Mouse (Mus musculus) right cerebral cortex, adult 2 months (tissue): ENCODE data around the gene Cmip.

ENCODE experiments used
- DNase-seq, 2 experiments: peaks; one replicate each; pipeline ENCODE4 v3.0.0; 2021 to 2022; ENCODE audit warnings: low spot score in 2 of 2

Cmip gene

DNA sequence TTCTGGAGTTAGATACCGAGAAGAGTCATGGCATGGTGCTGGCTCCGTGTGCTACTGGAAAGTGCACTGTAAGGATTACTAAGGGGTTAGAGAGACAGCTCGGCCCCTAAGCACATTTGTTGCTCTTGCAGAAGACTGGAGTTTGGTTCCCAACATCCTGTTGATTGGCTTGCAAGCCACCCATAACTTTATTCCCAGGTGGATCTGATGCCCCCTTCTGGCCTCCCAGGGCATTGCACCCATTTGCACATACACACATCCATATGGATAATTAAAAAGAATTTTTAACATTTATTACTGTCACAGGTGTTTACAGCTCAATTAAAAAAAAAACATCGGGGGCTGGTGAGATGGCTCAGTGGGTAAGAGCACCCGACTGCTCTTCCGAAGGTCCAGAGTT, 207.7 kb downstream of the Cmip start:
- peak in 1 of 2 experiments; percentile 47 for DNase-seq

DNA sequence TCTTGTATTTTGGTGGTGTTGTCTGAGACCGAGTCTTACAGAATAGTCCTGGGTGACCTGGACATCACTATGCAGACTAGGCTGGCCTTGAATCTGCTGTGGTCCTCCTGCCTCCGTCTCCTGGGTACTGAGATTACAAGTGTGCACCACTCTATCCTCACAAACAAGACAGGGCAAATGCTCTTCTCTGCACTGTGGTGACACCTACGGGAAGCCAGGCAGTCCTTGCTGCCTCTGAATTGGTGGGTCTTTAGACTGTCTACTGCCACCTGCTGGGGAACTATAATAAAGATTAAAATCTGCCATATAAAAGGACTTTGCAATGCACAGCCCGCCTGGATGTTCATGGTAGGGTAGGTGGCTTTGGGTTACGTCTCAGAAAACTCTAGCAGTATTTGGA, 208.4 kb downstream of the Cmip start:
- peak in 1 of 2 experiments; percentile 67 for DNase-seq

DNA sequence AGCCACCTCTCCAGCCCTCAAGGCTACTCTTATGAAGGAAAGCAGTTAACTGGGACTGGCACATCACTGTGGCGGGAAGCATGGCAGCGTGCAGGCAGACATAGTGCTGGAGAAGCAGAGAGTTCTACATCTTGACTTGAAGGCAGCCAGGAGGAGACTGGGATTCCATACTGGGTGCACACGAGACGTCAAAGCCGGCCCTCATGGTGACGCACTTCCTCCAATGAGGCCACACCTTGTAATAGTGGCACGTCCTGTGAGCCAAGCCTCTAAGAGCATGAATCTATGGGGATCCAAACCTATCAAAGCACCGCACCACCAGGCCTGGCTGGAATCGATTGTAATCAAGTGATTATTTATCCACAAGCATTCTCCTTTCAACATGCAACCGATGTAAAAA, 210.6 kb downstream of the Cmip start:
- DNase-seq, result no peak

DNA sequence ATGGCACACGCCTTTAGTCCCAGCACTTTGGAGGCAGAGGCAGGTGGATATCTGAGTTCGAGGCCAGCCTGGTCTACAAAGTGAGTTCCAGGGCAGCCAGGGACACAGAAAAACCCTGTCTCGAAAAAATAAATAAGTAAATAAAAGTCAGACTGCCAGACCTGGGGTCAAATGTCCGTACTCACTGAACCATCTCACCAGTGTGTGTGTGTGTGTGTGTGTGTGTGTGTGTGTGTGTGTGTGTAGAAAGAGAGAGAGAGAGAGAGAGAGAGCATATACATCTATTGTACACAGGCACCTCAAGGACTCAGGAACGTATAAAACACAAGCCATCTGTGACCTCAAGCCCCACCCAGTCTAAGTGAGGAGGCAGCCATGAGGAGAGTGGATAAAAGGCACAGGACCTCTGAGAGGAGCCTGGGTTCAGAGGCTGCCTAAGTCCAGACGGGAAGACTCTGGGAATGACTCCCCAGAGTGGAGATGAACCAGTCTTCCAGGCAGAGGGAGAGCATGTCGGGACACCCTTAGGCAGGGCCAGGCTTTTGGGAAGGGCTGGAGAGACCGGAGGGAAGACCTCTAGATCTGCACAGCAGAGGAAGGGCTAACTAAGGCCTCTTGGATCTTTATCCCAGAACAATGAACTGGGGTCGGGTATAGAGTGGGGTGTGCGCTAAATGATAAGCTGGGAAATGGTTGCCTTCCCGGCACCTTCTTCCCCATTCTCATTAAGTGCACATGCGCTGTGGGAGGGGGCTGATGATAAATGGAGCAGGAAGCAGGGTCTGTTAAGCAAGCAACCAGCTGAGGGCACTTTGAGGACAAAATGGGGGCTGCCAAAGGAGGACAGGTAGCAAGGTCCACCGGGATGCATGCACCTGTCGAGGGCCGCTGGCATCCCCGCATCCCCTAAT, 212.8 kb downstream of the Cmip start:
- no peak for DNase-seq

DNA sequence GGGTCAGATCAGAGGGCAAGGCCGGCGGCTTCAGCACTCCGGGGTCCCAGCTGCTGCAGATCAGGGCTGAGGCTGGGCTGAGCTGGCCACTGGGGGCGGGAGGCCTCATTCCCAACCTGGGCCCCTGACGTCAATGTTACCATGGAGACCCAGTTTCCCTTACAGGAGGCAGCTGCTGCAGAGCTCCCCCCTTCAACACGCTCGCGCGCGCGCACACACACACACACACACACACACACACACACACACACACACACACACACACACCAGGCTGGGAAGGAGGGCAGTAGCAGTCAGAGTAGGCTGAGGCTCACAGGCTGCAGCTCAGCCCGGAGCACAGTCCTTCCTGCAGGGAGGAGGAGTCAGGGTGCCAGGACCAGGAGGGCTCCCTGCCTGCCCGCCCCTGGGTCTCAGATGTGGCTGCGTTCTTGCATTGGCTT, 213.5 kb downstream of the Cmip start:
- DNase-seq, result peak; percentile 90 to 91

DNA sequence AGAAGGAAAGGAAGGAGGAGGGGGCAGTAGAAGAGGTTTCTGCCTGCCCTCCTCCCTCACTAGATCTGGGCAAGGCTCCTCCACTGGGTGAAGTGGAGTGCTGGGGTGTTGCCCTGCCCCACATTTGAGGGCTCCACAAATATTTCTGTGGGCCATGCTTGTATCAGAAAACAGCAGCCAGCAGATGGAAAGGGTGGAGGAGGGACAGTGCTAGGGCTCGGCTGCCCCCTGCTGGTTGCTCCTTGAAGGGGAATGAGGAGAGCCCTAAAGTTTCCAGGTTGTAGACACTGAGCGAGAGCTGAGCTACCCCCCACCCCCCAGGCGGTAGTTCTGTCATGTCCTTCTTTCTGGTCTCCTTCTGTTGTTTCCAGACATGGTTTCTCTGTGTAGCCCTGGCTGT, 214.3 kb downstream of the Cmip start:
- DNase-seq, result peak; percentile 80 to 85

DNA sequence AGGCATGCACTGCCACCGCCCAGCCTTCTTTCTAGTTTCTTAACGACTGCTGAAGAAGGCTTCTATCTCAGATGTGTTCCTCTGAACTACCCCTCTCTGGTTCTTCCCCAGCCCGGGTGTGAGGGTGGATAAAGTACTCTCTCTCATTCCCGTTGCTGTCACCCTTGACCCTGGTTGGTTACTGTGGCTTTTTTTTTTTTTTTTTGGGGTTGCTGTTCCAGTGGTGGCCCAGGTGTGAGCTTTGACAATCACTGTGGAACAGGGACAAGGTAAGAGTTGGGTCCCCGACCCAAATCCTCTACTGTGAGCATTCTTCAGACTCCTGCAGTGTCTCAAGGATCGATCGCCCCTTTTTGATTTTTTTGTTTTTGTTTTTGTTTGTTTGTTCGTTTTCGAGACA, 214.8 kb downstream of the Cmip start:
- DNase-seq, result no peak

DNA sequence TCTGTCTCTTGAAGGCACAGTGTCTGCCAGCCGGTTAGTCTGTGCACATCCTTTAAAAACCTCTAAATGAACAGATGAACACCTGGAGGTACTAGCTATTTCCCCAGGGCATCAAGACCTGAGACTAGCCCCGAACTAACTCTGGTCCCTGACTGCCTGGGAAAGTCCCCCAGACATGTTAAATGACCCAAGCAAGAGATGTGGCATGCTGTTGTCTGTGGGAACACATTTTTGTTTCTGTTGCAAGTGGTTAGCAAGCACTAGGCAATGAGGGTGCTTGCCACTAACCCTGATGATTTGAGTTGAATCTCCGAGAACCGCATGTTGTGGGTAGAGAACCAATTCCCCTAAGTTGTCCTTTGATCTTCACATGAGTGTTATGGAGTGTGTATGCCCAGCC, 215.5 kb downstream of the Cmip start:
- no peak for DNase-seq

DNA sequence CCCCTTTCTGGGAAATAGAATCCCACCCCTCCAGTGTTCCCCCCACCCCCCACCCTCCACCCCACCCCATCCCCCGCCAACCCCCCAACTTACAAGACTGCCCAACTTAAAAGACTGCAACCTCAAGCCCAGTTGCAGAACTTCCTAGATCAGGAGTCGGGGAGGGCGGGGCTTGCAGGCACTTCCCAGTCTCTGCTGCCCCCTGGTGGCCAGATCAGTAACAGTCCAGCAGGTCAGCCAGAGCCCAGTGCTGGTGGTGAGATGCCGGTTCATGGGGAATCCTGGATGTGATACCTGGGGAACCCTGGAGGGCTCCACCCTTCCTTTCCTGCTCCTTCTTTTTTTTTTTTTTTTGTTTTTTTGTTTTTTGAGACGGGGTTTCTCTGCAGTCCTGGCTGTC, 218.1 kb downstream of the Cmip start:
- peak; percentile 92 to 95 for DNase-seq

DNA sequence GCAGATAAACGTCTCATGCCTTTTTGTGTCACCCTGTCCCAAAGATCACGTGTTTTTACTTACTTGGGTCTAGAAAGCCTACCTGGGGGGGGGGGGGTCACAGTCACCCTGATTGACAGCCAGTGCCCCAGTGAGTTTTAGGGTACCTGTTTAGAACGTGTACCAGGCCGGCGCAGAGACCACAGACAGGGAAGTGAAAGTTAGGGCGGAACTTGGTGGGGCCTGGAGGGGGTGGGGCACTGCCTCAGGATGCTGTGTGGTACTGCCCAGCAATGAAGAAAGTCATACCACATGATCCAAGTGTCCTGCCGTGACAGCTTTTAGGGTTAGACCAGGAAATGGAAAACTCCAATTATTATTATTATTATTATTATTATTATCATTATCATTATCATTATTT, 219.0 kb downstream of the Cmip start:
- DNase-seq, result no peak

DNA sequence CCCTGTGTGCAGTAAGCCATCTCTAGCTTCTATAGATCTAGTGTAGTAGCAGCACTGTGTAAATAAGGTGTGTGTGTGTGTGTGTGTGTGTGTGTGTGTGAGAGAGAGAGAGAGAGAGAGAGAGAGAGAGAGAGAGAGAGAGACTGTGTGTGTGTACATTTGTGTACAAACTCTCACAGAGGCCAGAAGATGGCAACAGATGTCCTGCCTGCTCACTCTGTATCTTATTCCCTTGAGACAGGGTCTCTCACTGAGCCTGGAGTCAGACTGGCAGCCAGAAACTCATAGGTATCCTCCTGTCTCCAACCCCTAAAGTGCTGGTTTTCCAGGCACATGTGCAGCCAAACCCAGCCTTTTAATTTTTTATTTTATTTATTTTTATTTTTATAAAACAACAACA, 221.2 kb downstream of the Cmip start:
- DNase-seq, result no peak

DNA sequence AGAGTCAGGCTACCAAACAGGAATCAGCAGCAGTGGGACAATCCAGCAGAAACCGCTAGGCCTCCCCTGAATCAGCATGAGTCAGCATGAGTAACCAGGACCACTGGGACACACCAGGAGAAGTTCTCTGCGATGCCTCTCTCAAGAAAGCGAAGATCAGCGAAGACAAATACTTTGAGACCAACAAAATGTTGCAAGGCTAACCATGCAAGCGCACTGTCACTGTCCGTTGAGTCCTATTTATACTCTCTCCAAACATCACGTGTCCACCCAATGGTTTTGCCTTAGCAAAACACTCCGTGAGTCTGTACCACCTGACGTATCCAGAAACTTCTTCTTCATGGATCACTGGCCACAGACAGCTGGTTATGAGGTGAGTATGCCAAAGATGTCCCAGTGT, 223.1 kb downstream of the Cmip start:
- DNase-seq, result no peak

DNA sequence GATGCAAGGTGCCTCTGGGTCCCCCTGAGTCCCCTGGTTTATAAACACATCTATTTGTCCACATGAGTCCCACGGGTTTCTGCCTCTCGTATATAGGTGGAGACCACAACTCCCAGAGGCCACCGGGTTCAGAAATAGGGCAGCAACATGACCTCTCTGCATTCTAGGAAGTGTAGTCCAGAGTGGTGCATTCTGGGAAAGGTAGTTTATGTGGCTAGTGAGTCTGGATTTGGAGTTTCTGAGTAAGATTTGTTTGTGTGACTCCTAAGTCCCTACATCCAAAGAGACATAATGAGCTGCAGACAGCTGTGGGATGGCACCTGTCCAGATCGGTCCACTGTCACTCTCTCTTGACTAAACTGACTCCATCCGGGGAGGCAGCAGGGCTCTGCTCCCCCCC, 223.7 kb downstream of the Cmip start:
- no peak for DNase-seq

DNA sequence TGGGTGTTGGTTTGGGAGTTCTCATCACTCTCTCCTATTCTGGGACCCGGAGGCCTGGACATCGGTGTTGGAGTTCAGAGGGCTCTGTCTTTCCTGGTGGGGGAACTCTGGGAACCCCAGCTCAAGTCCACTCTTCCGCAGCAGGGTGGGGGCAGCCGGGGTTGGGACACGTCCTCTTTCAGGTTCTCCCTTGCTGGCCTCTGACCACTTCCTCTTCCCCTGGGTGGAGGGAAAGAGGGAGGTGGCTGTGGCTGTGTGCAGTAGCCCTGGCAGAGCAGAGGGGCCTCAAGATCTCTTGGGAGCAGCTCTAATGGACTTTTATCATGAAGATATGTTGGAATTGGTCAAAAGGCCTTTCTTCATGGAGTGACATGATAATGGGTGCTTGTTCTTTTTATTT, 225.0 kb downstream of the Cmip start:
- no peak for DNase-seq

DNA sequence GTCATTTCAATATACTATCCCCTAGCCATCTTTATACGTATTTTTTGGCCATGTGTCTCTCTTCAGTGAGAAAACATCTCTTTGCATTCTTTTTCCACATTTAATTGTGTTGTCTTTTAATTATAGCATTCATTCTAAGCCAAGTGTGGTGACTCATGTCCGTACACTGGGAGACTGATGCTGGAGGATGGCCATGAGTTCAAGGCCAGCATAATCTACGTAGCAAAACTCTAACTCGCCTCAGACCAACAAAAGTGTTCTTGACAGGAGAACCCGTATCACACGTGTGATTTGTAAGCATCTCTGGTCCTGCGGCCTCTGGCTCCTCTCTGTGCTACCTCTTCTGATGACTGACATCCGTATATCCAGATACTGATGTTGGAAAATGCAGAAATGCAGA, 227.9 kb downstream of the Cmip start:
- DNase-seq, result no peak

DNA sequence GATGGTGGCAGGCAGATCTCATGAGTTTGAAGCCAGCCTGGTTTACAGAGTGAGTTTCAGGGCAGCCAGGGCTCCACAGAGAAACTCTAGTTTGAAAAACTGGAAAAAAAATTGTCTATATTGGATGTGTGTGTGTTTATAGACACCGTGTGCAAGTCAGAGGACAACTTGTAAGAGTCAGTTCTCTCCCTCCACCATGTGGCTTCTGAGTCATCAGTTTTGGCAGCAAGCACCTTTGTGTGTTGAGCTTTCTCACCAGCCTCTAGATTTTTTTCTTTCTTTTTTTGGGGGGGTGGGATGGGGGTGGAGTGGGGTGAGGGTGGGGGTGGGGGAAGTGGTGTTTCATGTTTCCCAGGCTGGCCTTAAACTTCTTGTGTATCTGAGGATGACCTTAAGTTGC, 228.5 kb downstream of the Cmip start:
- no peak for DNase-seq

DNA sequence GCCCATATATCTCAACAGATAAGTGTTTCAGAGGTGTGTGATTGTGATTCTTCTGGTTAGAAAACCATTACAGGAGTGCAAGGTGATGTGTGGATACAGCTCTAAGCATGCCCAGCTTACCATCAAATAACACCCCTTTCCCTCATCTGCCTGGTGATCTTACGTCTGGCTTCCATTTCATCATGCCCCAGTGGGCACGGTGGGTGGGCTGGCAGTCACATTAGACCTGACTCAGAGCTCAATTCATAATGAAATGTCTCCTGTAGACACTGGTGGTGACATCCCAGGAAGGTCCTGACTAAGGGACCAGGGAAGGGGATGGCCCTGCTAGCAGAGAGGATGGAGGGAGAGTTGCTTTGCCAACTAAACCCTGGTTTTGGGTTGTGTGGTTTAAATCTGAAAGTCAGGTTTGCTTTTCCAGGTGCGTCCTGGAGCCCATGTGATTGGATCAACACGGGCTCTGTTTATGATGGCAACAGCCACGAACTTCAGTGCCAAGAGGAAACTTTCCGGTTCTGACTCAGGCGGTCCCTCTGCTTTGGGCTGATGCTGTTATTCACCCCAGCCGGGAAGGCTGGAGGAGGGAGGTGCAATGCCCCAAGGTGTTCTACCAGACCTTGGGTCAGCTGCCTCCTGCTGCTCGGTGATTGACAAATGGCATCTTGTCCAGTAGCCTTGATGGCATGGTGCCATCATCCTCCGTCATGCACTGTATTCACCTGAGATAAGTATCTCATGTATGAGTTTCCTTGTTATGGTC, 231.6 kb downstream of the Cmip start:
- DNase-seq, result no peak

DNA sequence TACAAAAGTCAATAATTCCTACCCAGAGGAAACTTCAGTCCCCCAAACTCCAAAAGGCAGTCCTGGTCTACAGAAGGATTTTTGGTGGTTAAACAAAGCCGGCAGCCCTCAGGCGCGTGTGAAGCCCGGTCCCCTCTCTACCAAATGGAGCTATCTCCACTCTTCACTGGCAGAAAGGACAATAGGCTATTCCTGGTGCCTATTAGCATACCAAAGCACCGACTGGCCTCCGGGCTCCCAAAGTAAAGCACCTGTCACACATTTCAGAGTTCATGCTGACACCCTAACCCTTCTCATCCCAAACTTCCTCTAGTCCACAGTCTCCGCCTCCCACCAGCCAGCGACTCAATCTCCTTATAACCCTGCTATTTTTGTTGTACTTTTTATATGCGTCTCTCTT, 236.7 kb downstream of the Cmip start:
- DNase-seq, result no peak

DNA sequence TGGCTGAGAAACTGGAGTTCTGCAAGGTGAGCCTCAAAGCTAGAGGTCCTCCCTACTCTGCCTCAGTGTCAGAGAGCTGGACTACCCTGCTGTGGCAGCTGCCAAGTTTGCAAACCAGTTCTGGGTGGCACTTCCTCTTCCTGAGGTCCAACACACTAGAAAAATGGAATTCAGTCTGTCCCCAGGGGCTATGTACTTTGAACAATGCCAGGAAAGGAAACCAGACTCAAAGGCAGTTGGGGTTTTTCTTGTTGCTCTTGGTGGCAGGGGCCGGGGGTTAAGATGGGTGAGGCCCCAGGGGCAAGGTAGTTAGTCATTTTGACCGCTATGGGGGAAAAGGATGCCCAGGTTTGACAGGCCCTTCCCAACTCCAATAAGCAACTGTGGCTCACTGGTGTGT, 238.0 kb downstream of the Cmip start:
- no peak for DNase-seq

DNA sequence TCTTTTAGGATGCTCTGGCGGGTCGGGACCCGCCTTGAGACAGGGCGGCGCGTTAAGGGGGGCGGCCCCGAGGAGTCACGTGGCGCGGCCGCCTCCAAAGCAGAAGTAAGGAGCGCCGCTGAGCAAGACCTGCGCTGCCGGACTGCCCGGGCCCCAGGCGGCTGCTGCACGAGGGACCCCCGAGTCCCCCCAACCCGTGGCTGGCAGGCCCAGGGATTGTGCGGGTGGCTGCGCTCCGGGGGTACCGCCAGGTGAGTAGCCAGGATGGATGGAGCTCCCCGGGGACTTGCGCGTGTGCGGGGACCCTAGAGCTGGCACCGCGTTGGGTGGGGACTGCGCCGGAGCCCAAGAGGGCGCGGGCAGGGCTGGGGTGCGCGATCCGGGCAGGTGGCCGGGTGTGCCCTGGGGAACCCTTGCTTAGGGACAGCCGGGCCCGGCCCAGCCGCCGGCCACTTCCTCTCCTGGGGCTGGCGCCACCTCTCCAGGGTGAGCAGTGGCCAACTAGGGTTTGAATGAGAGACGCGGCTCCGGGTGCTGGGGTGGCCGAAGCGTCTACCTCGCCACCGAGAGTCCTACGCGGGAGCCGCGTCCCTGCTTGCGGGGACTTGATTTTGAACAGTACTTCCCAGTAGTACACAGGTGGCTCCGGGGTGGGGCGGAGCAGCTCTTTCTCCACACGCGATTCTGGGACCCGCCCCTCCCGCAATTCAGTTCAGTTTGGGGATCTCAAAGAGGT, 241.5 kb downstream of the Cmip start, which contains the start of gene Plcg2:
Gene Plcg2, plus strand, starts transcription at position 113 of the 736 bp plus-strand sequence.
- DNase-seq, result peak in 1 of 2 experiments; percentile 13

DNA sequence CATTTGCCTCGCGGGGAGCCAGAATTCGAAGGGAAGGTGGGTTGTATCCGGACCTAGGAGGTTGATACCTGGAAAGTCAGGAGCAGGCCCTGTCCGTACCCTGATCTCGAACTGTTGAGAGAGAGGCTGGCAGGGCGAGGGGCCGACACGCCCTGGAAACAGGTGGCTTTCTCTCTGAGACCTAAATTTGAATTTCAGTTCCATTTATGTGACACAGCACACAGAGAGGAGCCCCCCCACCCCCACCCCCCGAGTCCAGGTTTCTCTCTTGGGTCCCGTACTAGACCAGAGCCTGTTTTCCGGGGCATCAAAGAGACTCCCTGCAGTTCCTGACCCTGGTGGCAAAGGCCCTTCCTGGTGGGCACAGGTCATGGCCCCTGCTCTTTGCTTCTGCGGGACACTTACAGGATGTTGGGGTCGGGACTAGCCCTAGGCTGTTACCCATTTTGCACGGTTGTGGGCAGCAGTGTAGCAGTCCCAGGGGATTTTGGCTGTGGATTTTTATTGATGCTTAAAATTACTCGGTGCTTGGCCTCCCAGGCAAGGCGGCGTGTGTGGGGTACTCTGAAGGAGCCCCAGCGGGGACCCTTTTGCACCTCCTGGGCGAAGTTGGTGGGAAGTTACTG, 242.2 kb downstream of the Cmip start:
- DNase-seq, result no peak
